Comparison of ENCODE assay signal across 8 mouse cellular contexts in genomic region chr3:108164807-108165206, GRCm38 (mm10). TPM values are rescaled to one million over a fixed set of nuclear protein-coding genes. Genes with fewer than 3 reads are reported as not detected.
DNase-seq lines count a peak whose midpoint lies in the region; ATAC-seq lines count a peak whose summit lies in the region.

No protein-coding gene starts in this region.

- H3K4me2 ChIP-seq in lung, embryonic 16.5 days (ENCODE audit: low read depth, low read length): peak overlapping the region; percentile 36

- WGBS in lung, embryonic 16.5 days: 23% methylated on average over 9 of the region's 9 CpGs

- H3K4me1 ChIP-seq in lung, embryonic 16.5 days (replicated peaks; ENCODE audit: control insufficient read depth, insufficient read depth, low read length): peaks cover 3% of the 10 kb centered on the region; the same call in 1 of the 2 replicates

- peak; percentile 56 for DNase-seq in MEL-GATA-1-ER (ENCODE audit: extremely low read depth, low read depth)
- peak; percentile 89 for DNase-seq in cerebellum, adult 8-10 months
- peak; percentile 75 to 88 for DNase-seq in layer of hippocampus, adult 8-10 months (ENCODE audit: low spot score in 2 of 2)
- DNase-seq in retina, embryonic 14.5 days (ENCODE audit: low spot score): peak; percentile 95
- DNase-seq in thymus, postnatal 36 days: peak; percentile 72 to 73

- peak; percentile 71 for ATAC-seq in frontal cortex, adult (ENCODE audit: low TSS enrichment)
- peak; percentile 68 to 85; a peak in 3 of 4 replicates for ATAC-seq in hematopoietic stem cell, adult 5-6 weeks (replicated peaks in 1 of 2; ENCODE audit: insufficient read depth in 1 of 2, low FRiP score in 2 of 2, low TSS enrichment in 1 of 2, low read depth in 1 of 2, poor library complexity in 2 of 2, severe bottlenecking in 2 of 2)
- ATAC-seq in lung, embryonic 16.5 days (ENCODE audit: low read depth): peak; percentile 59; the same call in 1 of the 2 replicates

- H3K27ac ChIP-seq in lung, embryonic 16.5 days (ENCODE audit: low read length): no peak overlapping the region

- H3K36me3 ChIP-seq in lung, embryonic 16.5 days (ENCODE audit: control insufficient read depth, insufficient read depth, low read length): no peaks in the 10 kb centered on the region

- no peaks in the 10 kb centered on the region for H3K9me3 ChIP-seq in lung, embryonic 16.5 days (ENCODE audit: control insufficient read depth, low read length)

- peak overlapping the region; percentile 25 for H3K4me3 ChIP-seq in lung, embryonic 16.5 days (ENCODE audit: low read length)

- peak overlapping the region; percentile 4; the same call in 1 of the 2 replicates for H3K9ac ChIP-seq in lung, embryonic 16.5 days (ENCODE audit: low read length)

- peaks cover 2% of the 10 kb centered on the region for H3K27me3 ChIP-seq in lung, embryonic 16.5 days (ENCODE audit: control insufficient read depth, insufficient read depth, low read depth, low read length)

RNA-seq across cellular contexts. Expression of gene Gpr61, which starts 10.1 kb away (rescaled TPM):
- not detected in 2 replicates for total RNA-seq in hematopoietic stem cell, adult 5-6 weeks (2017)
- 10 to 100 TPM; 15.8 to 17.2 (median 17.0) TPM for total RNA-seq in layer of hippocampus, adult 8-10 months (2022)
- 0.04 TPM in 1 of 2 replicates, not detected in the other for polyA plus RNA-seq in lung, embryonic 16.5 days (2015; fragmentation: Nextera tagmentation; extraction: Ambion mirVana)

RNA-seq across cellular contexts. Expression of gene Gnai3, which starts 18.9 kb away (rescaled TPM):
- 140 and 171 TPM in 2 replicates for total RNA-seq in hematopoietic stem cell, adult 5-6 weeks (2017)
- total RNA-seq in layer of hippocampus, adult 8-10 months (2022): 10 to 100 TPM; 27.5 to 31.1 (median 30.1) TPM
- 151 and 162 TPM in 2 replicates for polyA plus RNA-seq in lung, embryonic 16.5 days (2015; fragmentation: Nextera tagmentation; extraction: Ambion mirVana)

RNA-seq across cellular contexts. Expression of gene Amigo1, which starts 21.3 kb away (rescaled TPM):
- total RNA-seq in hematopoietic stem cell, adult 5-6 weeks (2017): 3.2 and 5.8 TPM in 2 replicates
- total RNA-seq in layer of hippocampus, adult 8-10 months (2022): 10 to 100 TPM; 61.9 to 71.8 (median 68.3) TPM
- polyA plus RNA-seq in lung, embryonic 16.5 days (2015; fragmentation: Nextera tagmentation; extraction: Ambion mirVana): 2.3 and 2.4 TPM in 2 replicates

RNA-seq across cellular contexts. Expression of gene Cyb561d1, which starts 36.2 kb away (rescaled TPM):
- 7.7 and 9.5 TPM in 2 replicates for total RNA-seq in hematopoietic stem cell, adult 5-6 weeks (2017)
- total RNA-seq in layer of hippocampus, adult 8-10 months (2022): 10 to 100 TPM; 15.7 to 21.2 (median 18.9) TPM
- 3.1 and 3.4 TPM in 2 replicates for polyA plus RNA-seq in lung, embryonic 16.5 days (2015; fragmentation: Nextera tagmentation; extraction: Ambion mirVana)

RNA-seq across cellular contexts. Expression of gene Atxn7l2, which starts 45.9 kb away (rescaled TPM):
- 4.2 and 4.6 TPM in 2 replicates for total RNA-seq in hematopoietic stem cell, adult 5-6 weeks (2017)
- total RNA-seq in layer of hippocampus, adult 8-10 months (2022): 10 to 100 TPM; 23.1 to 36.3 (median 29.6) TPM
- 12.9 and 13.4 TPM in 2 replicates for polyA plus RNA-seq in lung, embryonic 16.5 days (2015; fragmentation: Nextera tagmentation; extraction: Ambion mirVana)

Comparison
In these comparisons a context has a peak if more than half of its experiments do, and no peak if none do; other contexts are left out.
1. RNA of gene Gpr61, which starts 10.1 kb away (total RNA-seq): 15.8 to 17.2 TPM in layer of hippocampus, adult 8-10 months; not detected in hematopoietic stem cell, adult 5-6 weeks; every median in the first group is over 10 times any median in the second.
2. Peak in every context shown above with its lines, with median percentiles within 50 percentile points of each other: DNase-seq and ATAC-seq.